ENCODE assay signal across 16 mouse cellular contexts in genomic region chr12:51972269-51973065, GRCm38 (mm10). TPM values are rescaled to one million over a fixed set of nuclear protein-coding genes. Genes with fewer than 3 reads are reported as not detected.
DNase-seq lines count a peak whose midpoint lies in the region; ATAC-seq and TF ChIP-seq lines count a peak whose summit lies in the region.
"Had no signal": no experiment of that assay in that cellular context is flagged by ENCODE, and none has a peak within 500 bp of the region (broad histone marks: within the 10 kb centered on the region; RNA-seq: fewer than 3 reads in every experiment).

No protein-coding gene starts in this region.

- H3K9me3 ChIP-seq in liver, postnatal 0 days (ENCODE audit: low read length): 0 out of 2 replicates have a peak, but pooled peaks cover 2% of the 10 kb centered on the region
- no peaks in the 10 kb centered on the region; the same call in 1 of the 2 replicates for H3K9me3 ChIP-seq in liver, embryonic 12.5 days (replicated peaks)
- H3K9me3 ChIP-seq: embryonic facial prominence, embryonic 12.5 days; forebrain, embryonic 15.5 days; liver, embryonic 15.5 days had no signal

- WGBS in liver, postnatal 0 days (ENCODE audit: insufficient replicate concordance): 90% methylated on average over 5 of the region's 5 CpGs
- WGBS in liver, embryonic 12.5 days (ENCODE audit: insufficient replicate concordance): 81% methylated on average over 5 of the region's 5 CpGs

- TF ChIP-seq CTCF in liver, postnatal 0 days (IDR thresholded peaks at IDR 0.05; ENCODE audit: low read depth): peak; percentile 49
- TF ChIP-seq CTCF in bone marrow macrophage, adult 2 months (IDR thresholded peaks at IDR 0.05; ENCODE audit: low read depth, low read length): peak; percentile 39; the same call in 1 of the 2 replicates

- no peak overlapping the region for H3K4me2 ChIP-seq in liver, postnatal 0 days (ENCODE audit: low read depth, low read length)
- no peak overlapping the region for H3K4me2 ChIP-seq in liver, embryonic 12.5 days

- H3K4me1 ChIP-seq in liver, postnatal 0 days (ENCODE audit: insufficient read depth): 0 out of 2 replicates have a peak, but pooled peaks cover 11% of the 10 kb centered on the region
- peaks cover 28% of the 10 kb centered on the region for H3K4me1 ChIP-seq in liver, embryonic 12.5 days
- H3K4me1 ChIP-seq in bone marrow macrophage, adult 2 months (ENCODE audit: control insufficient read depth, insufficient read depth, low read length): peaks cover 30% of the 10 kb centered on the region
- H3K4me1 ChIP-seq: embryonic facial prominence, embryonic 12.5 days had no signal

- H3K36me3 ChIP-seq in liver, postnatal 0 days (replicated peaks; ENCODE audit: insufficient read depth, low read length): no peaks in the 10 kb centered on the region
- no peaks in the 10 kb centered on the region for H3K36me3 ChIP-seq in liver, embryonic 12.5 days
- H3K36me3 ChIP-seq: embryonic facial prominence, embryonic 12.5 days; forebrain, embryonic 15.5 days; heart, embryonic 12.5 days; liver, embryonic 15.5 days had no signal

- peak; percentile 75 for DNase-seq in heart, adult 11 months
- no peak for DNase-seq in heart, postnatal 25 days (ENCODE audit: low spot score)
- DNase-seq in liver, postnatal 0 days: no peak
- DNase-seq in B cell, adult 2 months: peak; percentile 27 to 35
- no peak for DNase-seq in yolk sac, embryonic 10.5 days (ENCODE audit: low spot score)
- DNase-seq in cerebellum, adult 11 months: no peak
- DNase-seq: adrenal gland, postnatal 36 days had no signal

- intact Hi-C loops in heart, postnatal 25 days (cut with DNase I): loop anchor here (5.0 kb wide), 1 partner anchor 145 kb away; the partner anchor contains the start of gene Hectd1

- H3K27me3 ChIP-seq in liver, postnatal 0 days (ENCODE audit: insufficient read depth, low read length): no peaks in the 10 kb centered on the region
- H3K27me3 ChIP-seq in liver, embryonic 12.5 days (replicated peaks): no peaks in the 10 kb centered on the region
- H3K27me3 ChIP-seq: embryonic facial prominence, embryonic 12.5 days; forebrain, embryonic 15.5 days; heart, embryonic 12.5 days; liver, embryonic 15.5 days had no signal

- no peak overlapping the region for H3K9ac ChIP-seq in liver, postnatal 0 days (replicated peaks)
- no peak overlapping the region for H3K9ac ChIP-seq in liver, embryonic 12.5 days
- H3K9ac ChIP-seq: embryonic facial prominence, embryonic 12.5 days; forebrain, embryonic 15.5 days had no signal

- TF ChIP-seq POLR2A in bone marrow macrophage, adult 2 months (IDR thresholded peaks at IDR 0.05; ENCODE audit: borderline replicate concordance, low read depth, low read length): no peak

- no peak for TF ChIP-seq EP300 in liver, postnatal 0 days (IDR thresholded peaks at IDR 0.05; ENCODE audit: low read depth)

- H3K27ac ChIP-seq in liver, postnatal 0 days (ENCODE audit: low read depth): no peak overlapping the region
- no peak overlapping the region for H3K27ac ChIP-seq in liver, embryonic 12.5 days
- H3K27ac ChIP-seq in bone marrow macrophage, adult 2 months (ENCODE audit: insufficient read depth, low read depth, low read length): no peak overlapping the region
- H3K27ac ChIP-seq: embryonic facial prominence, embryonic 12.5 days; forebrain, embryonic 15.5 days had no signal

- no peak overlapping the region for H3K4me3 ChIP-seq in liver, postnatal 0 days (ENCODE audit: low read depth, low read length)
- no peak overlapping the region for H3K4me3 ChIP-seq in liver, embryonic 12.5 days
- no peak overlapping the region for H3K4me3 ChIP-seq in bone marrow macrophage, adult 2 months (ENCODE audit: insufficient read depth, low read length)

- ATAC-seq in liver, postnatal 0 days: no peak
- no peak for ATAC-seq in liver, embryonic 12.5 days
- ATAC-seq: forebrain, embryonic 15.5 days; hindbrain, embryonic 16.5 days; midbrain, embryonic 16.5 days had no signal

RNA-seq across cellular contexts. Expression of gene Heatr5a, which starts 1.3 kb away (rescaled TPM):
- 10 to 100 TPM; 18.9 to 21.6 TPM for total RNA-seq in heart, postnatal 25 days (2021)
- polyA plus RNA-seq in liver, postnatal 0 days (2015; fragmentation: Nextera tagmentation; extraction: Ambion mirVana): 1.6 and 2.6 TPM in 2 replicates
- 12.7 and 13.8 TPM in 2 replicates for polyA plus RNA-seq in liver, embryonic 12.5 days (2016; fragmentation: Nextera tagmentation; extraction: Ambion mirVana)
- 37.9 and 41.6 TPM in 2 replicates for polyA plus RNA-seq in bone marrow macrophage, adult 2 months (2012; ENCODE audit: insufficient read depth, insufficient read length, missing spikeins)

RNA-seq across cellular contexts. Expression of gene Dtd2, which starts 33.8 kb away (rescaled TPM):
- total RNA-seq in heart, postnatal 25 days (2021): 1 to 10 TPM; 4.9 to 5.2 TPM
- polyA plus RNA-seq in liver, postnatal 0 days (2015; fragmentation: Nextera tagmentation; extraction: Ambion mirVana): 19.7 and 20.0 TPM in 2 replicates
- 20.2 and 20.9 TPM in 2 replicates for polyA plus RNA-seq in liver, embryonic 12.5 days (2016; fragmentation: Nextera tagmentation; extraction: Ambion mirVana)
- 8.9 and 9.4 TPM in 2 replicates for polyA plus RNA-seq in bone marrow macrophage, adult 2 months (2012; ENCODE audit: insufficient read depth, insufficient read length, missing spikeins)

RNA-seq across cellular contexts. Expression of gene Gpr33, which starts 55.4 kb away (rescaled TPM):
- total RNA-seq in heart, postnatal 25 days (2021): not detected
- not detected in 2 replicates for polyA plus RNA-seq in liver, postnatal 0 days (2015; fragmentation: Nextera tagmentation; extraction: Ambion mirVana)
- not detected in 2 replicates for polyA plus RNA-seq in liver, embryonic 12.5 days (2016; fragmentation: Nextera tagmentation; extraction: Ambion mirVana)
- polyA plus RNA-seq in bone marrow macrophage, adult 2 months (2012; ENCODE audit: insufficient read depth, insufficient read length, missing spikeins): not detected in 2 replicates
- total RNA-seq: adrenal gland, postnatal 36 days; left cerebral cortex, adult 18-20 months had no signal
- polyA plus RNA-seq: embryonic facial prominence, embryonic 12.5 days; forebrain, embryonic 15.5 days; heart, embryonic 12.5 days; hindbrain, embryonic 16.5 days; liver, embryonic 15.5 days; midbrain, embryonic 16.5 days had no signal

Comparison
In these comparisons a context has a peak if more than half of its experiments do, and no peak if none do; other contexts are left out.
1. DNase-seq: peak in heart, adult 11 months (single experiment) and B cell, adult 2 months (2 of 2); none in heart, postnatal 25 days (single experiment), liver, postnatal 0 days (single experiment), yolk sac, embryonic 10.5 days (single experiment) and cerebellum, adult 11 months (single experiment).